Mouse (Mus musculus) neutrophil, adult 65 days (primary cell): ENCODE results near the gene Brms1. TPM values are rescaled to one million over a fixed set of nuclear protein-coding genes. Genes with fewer than 3 reads are reported as not detected.

Experiments used
- total RNA-seq: library from RNA; stranded (reverse); gene quantifications from 2 replicates; pipeline ENCODE4 v1.2.4, GENCODE M21; 2023

The Brms1 gene
- 48.6 and 55.1 TPM in 2 replicates for total RNA-seq

DNA sequence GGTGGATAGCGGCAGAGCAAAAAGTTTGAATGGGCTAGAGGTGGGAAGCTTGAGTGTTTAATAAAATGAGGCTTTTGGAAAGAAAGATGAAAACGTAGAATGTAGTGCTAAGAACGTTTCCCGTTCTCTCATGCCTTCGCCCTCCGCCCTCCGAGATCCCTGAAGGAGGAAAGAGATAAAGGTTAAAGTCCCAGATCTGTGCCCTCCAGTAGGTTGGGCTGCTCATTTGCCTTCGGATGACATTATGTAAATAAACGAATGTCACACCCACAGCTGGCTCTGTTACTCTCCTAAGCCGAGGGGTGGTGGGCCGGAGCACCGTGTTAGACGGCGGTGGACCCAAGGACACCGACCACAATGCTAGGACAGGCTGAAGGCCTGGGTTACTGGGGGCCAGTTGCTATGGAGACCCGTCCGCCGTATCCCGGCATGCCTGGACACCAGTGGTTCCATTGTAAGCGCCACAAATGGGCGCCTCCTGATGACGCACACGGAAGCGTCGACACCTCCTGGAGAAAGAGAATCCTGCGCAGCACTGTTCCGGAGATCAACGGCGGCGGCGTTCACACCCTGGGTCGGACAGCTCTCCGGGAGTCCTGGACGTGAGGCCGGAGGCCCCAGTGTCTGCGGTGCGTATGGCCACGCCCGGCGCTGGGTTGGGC, at the start of gene Brms1:
Gene Brms1, plus strand, starts transcription at position 493 of the 662 bp plus-strand sequence.

GRCm38 (mm10) chr19:5023621-5024479, 17.3 kb upstream of the Brms1 start, which contains the start of gene Slc29a2:
Gene Slc29a2, plus strand, starts transcription at chr19:5023860.

GRCm38 (mm10) chr19:5038709-5039156, 2.4 kb upstream of the Brms1 start, which contains the start of the genes B4gat1 and AC124502.3:
Gene B4gat1, plus strand, starts transcription at chr19:5038826.
Gene AC124502.3, plus strand, starts transcription at chr19:5038891.

GRCm38 (mm10) chr19:5050047-5050905, 9.1 kb downstream of the Brms1 start, which contains the start of gene Rin1:
Gene Rin1, plus strand, starts transcription at chr19:5050481.

GRCm38 (mm10) chr19:5067867-5068569, 26.9 kb downstream of the Brms1 start, which contains the start of gene Cd248:
Gene Cd248, plus strand, starts transcription at chr19:5068078.

DNA sequence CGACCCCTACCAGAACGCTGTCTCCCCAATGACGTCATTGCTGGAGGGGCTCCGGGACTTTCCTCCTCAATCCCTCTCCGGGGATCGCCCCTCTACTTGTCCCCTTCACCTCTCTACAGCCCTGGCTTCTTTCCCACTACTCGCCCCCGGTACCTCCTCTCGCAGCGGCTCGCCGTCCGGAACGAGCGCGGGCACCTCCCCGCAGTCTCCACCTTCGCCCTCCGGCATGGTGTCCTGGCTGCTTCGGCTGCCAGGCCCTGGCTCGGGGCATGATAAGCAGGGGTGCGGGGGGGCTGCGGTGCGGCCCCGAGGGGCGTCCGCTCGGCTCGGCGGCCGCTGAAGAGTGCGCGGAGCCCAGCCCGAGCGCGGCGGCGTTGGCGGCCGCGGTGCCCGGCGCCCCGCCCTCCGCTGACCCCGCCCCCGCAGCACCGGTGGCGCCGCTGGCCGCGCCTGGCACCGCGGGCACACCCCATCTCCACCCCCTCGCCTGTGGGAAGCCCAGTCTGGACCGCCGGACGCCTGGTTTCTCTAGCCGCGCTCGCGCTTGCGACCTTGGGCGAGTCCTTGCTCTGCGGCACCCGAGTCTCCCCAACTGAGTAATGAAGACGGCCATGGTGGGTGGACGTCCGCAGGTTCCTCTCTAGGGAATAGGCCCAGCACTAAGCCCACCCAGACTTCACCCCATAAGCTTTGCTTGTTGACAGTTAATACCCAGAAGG, 44.1 kb downstream of the Brms1 start, which contains the start of gene Tmem151a:
Gene Tmem151a, minus strand, starts transcription at position 387 of the 719 bp plus-strand sequence.

GRCm38 (mm10) chr19:5087884-5088728, 47.0 kb downstream of the Brms1 start, which contains the start of gene Yif1a:
Gene Yif1a, plus strand, starts transcription at chr19:5088538.

DNA sequence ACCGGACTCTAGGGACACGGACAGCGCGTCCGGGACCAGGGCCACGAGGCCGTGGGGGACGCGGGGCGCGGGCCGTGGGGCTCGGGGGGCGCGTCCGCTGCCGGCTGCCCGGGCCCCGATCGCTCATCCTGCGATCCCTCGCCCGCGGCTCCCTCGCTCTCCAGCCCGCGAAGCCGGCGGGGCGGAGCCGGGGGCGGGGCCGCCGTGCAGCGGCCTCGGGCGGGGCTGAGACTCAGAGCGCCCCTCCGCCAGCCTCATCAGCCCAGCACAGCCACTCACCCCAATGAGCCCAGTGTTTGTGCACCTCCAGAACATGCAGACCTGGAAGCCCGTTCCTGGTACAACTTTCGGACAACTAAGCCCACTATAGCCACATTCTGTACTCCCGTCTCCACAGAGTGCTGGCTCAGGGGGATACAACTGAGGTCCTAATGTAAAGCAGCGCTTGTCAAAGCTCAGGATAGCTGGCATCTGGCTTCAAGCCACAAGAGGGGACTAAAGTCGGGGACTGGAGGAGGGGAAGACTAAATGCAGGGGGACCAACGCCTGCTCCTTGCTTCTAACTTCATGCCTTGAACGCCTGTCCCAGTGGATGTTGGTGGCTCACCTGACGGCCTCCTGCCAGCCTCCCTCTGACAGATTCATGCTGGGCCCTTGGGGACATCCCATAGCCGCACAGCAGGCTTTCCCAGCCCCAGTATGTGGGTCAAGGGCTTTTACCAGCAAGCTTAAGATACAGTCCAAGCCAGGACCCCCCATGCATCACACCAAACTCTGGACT, 57.4 kb downstream of the Brms1 start, which contains the start of gene Cnih2:
Gene Cnih2, minus strand, starts transcription at position 159 of the 781 bp plus-strand sequence.

Other genes starting within 250 kb of the Brms1 start
- gene Rbm4, start 247.5 kb upstream of the Brms1 start, total RNA-seq: 38.2 and 43.7 TPM in 2 replicates
- gene Gm21992, start 229.7 kb upstream of the Brms1 start, total RNA-seq: 11.1 and 17.9 TPM in 2 replicates
- 35.2 and 39.3 TPM in 2 replicates for gene Rbm14, start 229.7 kb upstream of the Brms1 start, total RNA-seq
- 8.4 and 9.7 TPM in 2 replicates for gene Ccs, start 202.0 kb upstream of the Brms1 start, total RNA-seq
- gene Ccdc87, start 202.0 kb upstream of the Brms1 start, total RNA-seq: not detected in 2 replicates
- gene Ctsf, start 186.2 kb upstream of the Brms1 start, total RNA-seq: 0.92 and 1.1 TPM in 2 replicates
- not detected in 2 replicates for gene Actn3, start 163.4 kb upstream of the Brms1 start, total RNA-seq
- 2.9 and 5.0 TPM in 2 replicates for gene Zdhhc24, start 162.7 kb upstream of the Brms1 start, total RNA-seq
- 0.29 TPM in 1 of 2 replicates, not detected in the other for gene Bbs1, start 134.7 kb upstream of the Brms1 start, total RNA-seq
- gene Dpp3, start 113.1 kb upstream of the Brms1 start, total RNA-seq: 49.8 and 60.7 TPM in 2 replicates
- not detected in 2 replicates for gene Peli3, start 98.2 kb upstream of the Brms1 start, total RNA-seq
- 7.8 and 9.4 TPM in 2 replicates for gene Mrpl11, start 79.2 kb upstream of the Brms1 start, total RNA-seq
- gene Npas4, start 51.0 kb upstream of the Brms1 start, total RNA-seq: not detected in 2 replicates
- gene Slc29a2, start 17.5 kb upstream of the Brms1 start, total RNA-seq: 0.88 and 2.3 TPM in 2 replicates
- 3.5 and 3.9 TPM in 2 replicates for gene B4gat1, start 2.5 kb upstream of the Brms1 start, total RNA-seq
- 0.32 TPM in 1 of 2 replicates, not detected in the other for gene AC124502.3, start 2.5 kb upstream of the Brms1 start, total RNA-seq
- 1.6 and 3.1 TPM in 2 replicates for gene Rin1, start 9.1 kb downstream of the Brms1 start, total RNA-seq
- gene Cd248, start 26.7 kb downstream of the Brms1 start, total RNA-seq: not detected in 2 replicates
- gene Tmem151a, start 44.2 kb downstream of the Brms1 start, total RNA-seq: 0.13 and 0.14 TPM in 2 replicates
- 10.0 and 14.1 TPM in 2 replicates for gene Yif1a, start 47.2 kb downstream of the Brms1 start, total RNA-seq
- gene Cnih2, start 57.2 kb downstream of the Brms1 start, total RNA-seq: 0.93 and 1.0 TPM in 2 replicates
- 130 and 138 TPM in 2 replicates for gene Rab1b, start 65.7 kb downstream of the Brms1 start, total RNA-seq
- gene Klc2, start 77.2 kb downstream of the Brms1 start, total RNA-seq: 10.9 and 15.3 TPM in 2 replicates
- gene Pacs1, start 231.8 kb downstream of the Brms1 start, total RNA-seq: 101 and 135 TPM in 2 replicates